Mouse (Mus musculus): ENCODE measurements around the gene Bax.
"Not testable (repeated sequence)": the region's sequence is repeated elsewhere in the genome, so short reads cannot be mapped to it uniquely, and the experiment has no call there.

Bax gene

DNA sequence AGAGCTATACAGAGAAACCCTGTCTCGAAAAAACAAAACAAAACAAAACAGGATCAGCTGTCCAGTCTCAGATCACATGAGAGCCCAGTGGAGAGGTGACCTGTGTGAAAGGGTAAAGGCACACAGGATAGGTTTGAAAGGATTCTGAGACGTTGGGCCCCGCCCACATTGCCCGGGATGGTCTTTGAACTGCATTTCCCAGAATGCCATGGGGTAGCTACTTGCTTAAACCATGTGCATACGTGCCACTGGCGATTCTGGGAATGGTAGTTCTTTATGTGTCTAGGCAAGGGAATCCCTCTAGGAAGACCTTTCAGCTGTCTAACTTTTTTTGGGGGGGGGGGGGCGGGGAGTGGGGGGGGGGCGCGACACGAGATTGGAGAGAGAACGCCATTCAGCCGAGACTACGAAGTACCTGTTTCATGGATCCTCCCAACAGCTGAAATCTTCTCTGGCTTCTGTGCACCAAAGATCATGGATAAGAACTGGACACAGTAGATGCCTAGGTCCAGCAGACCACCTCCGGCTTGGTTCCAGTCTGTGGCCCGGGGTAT is 14.8 kb upstream of the Bax start, which contains the start of gene Tulp2:
TSS of gene Tulp2 (plus strand) at position 504 of the 554 bp plus-strand sequence.
- DNase-seq (ENCODE audit: low spot score) = no peak

DNA sequence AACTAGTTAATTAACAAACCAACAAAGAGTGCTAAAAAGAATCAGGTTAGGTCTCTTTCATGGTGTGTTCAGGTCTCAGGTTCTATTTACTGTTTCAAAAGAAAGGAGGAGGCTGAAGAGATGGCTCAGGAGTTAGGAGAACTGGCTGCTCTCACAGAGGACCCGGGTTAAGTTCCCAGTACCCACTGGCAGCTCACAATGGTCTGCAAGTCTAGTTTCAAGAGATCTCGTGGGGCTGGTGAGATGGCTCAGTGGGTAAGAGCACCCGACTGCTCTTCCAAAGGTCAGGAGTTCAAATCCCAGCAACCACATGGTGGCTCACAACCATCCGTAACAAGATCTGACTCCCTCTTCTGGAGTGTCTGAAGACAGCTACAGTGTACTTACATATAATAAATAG is 13.6 kb upstream of the Bax start:
- DNase-seq (ENCODE audit: low spot score) = not testable (repeated sequence)

DNA sequence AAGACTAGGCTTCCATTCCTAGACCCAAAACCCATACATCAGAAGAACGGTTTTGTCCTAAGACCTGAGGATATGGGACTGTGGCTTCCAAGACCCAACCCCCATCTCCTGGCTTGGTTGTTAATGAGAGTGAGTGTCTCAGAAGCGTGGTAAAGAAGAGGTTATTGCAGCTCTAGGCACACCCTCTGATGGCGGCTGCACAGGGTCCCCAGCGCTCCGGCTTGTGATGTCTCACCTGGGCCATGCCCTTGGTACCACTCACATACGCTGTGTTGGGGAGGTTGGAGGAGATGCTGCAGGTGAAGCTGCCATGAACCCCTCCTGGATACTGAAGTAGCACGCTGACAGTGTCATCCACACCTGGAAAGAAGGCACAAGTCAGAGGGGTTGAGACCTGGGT is 12.1 kb upstream of the Bax start:
- DNase-seq (ENCODE audit: low spot score) = no peak

DNA sequence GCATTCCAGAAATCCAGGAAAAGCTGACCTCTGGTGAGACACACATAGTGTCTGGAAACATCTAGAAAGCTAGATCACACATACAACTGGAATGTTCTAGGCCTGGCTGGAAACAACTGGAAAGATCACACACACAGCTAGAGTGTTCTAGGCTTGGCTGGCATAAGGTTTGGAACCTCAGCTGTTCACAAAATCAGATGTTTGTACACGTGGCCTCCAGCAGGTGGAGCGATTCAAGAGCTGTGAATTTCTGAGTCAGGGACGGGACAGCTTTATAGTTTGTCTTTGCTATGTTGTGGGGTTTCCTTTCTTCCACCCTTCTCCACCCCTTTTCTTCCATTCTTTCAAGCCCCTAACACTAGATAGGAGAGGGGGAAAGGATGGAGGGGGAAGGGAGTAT is 10.3 kb upstream of the Bax start:
- DNase-seq (ENCODE audit: low spot score) = no peak

DNA sequence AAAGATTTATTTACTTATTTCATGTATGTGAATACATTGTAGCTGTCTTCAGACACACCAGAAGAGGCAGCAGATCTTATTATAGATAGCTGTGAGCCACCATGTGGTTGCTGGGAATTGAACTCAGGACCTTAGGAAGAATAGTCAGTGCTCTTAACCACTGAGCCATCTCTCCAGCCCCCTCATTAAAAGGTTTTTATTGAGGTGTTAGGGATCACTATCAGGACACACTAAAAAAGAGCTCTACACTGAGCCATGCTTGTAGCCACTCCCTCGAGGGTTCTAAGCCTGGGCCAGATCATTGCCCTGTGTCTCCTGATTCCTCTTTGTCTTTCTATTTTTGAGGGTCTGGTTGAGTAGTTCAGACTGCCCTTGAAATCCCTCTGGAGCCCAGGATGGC is 9.8 kb upstream of the Bax start:
- DNase-seq (ENCODE audit: low spot score) = no peak

DNA sequence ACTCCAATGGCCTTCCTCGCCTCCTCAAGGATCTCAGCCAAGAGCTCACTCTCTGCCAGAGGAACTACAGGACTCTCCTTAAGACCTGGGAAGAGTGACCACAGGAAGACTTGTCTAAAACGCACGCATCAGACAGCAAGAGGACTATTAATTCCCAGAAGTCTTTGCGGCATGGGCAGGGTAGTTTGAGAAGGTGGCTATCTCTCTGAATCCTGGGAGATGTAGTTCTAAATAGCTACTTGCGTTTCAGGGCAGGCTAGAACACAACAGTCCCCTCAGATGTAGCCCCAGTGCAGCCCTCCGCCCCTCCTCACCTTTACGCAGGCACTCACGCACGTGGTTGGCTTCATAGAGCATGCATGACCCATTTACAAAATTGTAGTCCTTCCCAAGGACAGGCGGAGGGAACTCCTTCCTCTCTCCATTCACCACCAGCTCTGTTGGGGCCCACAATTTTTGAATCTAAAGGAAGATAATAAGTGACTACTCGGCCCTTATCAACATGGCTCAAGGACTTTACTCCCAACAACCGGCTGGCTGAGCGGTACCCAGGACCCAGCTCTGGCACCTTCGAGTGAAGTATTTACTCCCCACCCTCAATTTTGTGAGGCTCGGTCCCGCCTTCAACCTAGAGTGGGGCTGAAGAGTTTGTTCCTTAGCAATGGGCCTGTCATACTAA is 8.7 kb upstream of the Bax start:
- DNase-seq (ENCODE audit: low spot score) = no peak

DNA sequence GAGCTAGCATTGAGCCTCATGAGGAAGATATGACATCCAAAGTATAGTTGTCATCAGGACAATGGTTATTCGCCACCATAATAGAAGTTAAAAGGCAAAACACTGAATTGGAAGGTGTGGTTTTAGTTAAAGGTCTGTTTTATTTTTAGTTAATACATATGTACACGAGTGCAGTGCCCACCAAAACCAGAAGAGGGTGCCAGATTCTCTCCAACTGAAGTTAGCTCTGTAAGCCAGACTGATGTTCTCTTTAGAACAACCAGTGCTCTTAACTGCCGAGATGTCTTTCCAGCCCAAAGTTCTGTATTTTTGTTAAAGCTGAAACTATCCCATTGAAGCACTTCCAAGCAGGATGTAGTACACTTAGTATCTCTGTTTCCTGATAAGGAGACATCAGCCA is 4.2 kb upstream of the Bax start:
- DNase-seq (ENCODE audit: low spot score) = peak; percentile 65

DNA sequence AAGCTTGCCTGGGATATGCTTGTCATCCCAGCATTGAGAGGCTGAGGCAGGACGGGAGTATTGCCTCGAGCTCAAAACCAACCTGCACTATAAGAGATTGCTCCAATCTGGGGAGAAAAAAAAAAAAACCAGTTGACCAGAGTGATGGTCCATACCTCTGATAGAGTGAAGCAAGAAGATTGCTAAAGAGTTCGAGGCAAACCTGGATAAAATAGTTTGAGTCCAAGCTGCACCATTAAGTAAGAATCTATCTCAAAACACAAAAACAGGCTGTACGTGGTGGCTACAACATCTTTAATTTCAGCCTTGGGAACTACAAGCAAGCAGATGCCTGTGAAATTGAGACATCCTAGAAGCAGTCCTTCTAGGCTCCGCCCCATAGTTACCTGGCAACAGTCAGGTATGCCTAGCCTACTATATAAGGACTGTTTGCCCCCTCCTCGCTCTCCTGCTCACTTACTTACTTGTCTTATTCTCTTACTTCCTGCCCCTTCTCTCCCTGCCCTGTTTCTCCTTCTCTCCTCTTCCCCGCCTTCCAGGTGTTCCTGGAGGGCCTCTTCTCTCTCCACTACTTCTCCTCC is 482 bp upstream of the Bax start:
- no peak for DNase-seq (ENCODE audit: low spot score)

DNA sequence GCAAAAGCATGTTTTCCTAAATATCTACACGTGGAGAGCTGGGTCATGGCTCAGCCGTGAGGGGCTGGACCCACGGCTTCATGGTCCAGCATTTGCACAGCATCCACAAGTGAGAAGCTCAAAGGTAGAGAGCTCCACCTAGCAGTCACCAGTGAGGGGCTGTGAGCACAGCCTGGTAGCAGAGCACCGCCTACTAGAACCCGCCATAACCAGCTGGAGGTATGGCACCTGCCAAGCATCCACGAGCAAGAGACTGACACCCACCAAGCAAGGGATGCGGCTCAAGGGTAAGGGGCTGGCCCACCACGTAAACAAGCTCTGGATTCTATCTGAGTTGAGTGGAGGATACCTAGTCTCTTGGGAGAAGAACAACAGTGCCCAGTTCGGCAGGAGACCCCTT is 1.1 kb downstream of the Bax start:
- no peak for DNase-seq (ENCODE audit: low spot score)

DNA sequence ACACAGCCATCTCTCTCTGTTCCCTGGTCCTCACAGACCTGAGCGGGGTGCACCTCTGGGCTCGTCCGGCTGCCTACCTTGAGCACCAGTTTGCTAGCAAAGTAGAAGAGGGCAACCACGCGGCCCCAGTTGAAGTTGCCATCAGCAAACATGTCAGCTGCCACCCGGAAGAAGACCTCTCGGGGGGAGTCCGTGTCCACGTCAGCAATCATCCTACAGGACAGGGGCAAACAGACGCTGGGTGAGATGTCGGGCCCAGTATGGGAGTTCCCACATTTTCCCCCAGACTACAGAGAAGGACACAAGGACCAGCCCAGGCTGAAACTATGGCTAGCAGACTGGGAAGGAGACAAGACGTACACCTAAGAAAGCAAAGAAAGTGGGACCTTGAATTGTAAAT is 1.6 kb downstream of the Bax start:
- no peak for DNase-seq (ENCODE audit: low spot score)

DNA sequence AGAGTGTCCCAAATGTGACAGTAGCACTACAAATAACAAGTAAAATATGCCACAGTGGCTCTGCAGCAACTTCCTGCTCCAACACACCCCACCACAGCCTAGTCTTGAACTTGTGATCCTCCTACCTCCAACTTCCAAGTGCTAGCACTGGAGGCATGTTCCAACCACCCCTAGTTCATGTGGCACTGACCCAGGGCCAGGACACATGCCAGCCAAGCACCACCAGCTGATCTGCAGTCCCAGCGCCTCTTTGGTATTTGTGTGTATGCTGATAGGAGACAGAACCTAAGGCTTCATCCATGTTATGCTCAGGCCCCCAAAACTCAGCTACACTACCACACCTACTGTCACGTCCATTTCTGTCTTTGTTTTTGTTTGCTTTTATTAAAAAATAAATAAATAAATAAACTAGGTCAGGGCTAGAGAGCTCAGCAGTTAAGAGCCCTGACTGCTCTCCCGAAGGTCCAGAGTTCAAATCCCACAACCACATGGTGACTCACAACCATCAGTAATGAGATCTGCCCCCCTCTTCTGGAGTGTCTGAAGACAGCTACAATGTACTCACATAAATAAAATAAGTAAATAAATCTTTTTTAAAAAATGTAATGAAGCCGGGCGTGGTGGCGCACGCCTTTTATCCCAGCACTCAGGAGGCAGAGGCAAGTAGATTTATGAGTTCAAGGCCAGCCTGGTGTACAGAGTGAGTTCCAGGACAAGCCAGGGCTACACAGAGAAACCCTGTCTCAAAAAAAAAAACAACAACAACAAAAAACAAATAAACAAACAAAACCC is 2.5 kb downstream of the Bax start:
- DNase-seq (ENCODE audit: low spot score) = no peak

DNA sequence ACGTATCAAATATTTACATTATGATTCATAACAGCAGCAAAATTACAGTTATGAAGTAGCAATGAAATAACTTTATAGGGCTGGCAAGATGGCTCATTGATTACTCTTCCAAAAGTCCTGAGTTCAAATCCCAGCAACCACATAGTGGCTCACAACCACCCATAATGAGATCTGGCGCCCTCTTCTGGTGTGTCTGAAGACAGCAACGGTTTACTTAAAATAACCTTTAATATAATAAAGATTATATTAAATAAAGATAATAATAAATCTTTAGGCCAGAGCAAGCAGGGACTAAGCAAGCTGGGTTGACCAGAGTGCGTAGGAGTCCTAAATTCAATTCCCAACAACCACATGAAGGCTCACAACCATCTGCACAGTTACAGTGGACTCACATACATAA is 3.8 kb downstream of the Bax start:
- DNase-seq (ENCODE audit: low spot score) = not testable (repeated sequence)

DNA sequence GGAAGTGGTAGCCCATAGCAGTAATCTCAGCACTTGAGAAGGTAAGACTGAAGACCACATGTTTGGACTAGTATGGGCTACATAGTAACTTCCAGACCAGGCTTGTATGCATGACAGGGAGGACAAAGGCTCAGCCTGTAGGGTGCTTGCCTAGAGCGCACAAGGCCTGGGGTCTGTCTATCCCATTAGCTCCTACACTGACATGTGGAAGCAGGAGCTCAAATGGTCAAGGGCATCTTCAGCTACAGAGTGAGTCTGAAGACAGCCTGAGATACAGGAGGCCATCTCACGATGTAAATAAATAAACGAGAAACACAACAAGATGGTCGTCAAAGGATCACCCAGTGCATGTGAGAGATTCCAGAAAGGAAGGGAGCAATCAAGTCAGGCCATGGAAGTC is 4.4 kb downstream of the Bax start:
- DNase-seq (ENCODE audit: low spot score) = no peak

DNA sequence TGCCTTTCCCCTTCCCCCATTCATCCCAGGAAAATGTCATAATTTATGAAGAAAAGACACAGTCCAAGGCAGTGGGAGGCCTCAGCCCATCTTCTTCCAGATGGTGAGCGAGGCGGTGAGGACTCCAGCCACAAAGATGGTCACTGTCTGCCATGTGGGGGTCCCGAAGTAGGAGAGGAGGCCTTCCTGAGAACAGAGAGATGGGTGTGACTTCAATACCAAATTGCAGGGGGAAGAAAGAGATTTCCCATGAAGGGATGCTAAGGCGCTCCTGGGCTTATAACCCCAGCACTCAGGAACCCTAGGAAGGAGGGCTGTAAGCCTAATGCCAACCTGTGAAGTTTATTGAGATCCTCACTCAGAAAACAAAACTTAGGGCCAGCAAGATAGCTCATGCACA is 4.9 kb downstream of the Bax start:
- no peak for DNase-seq (ENCODE audit: low spot score)

DNA sequence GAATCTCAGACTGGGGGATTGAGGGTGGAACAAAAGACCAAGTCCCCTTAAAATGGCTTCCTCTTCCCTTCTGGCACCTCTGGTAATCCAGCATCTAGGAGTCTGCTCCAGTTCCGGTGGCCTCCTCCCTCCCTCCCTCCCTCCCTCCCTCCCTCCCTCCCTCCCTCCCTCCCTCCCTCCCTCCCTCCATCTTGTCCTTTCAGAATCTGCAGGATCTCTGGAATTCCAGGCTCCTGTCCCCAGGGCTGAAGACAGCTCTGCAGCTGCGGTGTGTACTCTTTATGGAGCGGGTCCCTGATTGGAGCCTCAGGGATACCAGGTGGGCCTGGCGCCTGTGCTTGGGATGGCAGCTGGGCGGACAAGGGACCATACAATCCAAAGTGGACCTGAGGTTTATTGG is 5.4 kb downstream of the Bax start:
- DNase-seq (ENCODE audit: low spot score) = no peak

DNA sequence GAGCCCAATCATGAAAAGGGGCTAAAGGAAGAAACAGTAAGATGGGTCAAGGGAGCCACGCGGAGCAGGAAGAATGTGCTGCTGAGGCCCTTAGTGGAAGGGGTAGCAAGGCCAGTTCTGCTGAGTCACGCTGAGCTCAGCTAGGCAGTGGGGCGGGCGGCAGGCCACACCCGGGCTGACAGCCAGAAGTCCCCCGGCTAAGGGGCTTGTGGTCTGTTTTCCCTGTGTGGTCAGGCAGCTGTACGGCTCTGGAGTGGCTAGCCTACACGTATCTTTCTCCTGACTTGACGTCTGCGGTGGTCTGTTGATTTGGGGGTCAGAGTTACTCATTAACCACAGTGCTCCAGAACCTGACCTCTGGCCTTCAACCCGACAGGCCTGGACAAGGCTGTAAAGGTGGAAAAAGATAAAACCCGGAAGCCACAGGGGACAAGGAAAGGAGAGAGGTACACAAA is 5.8 kb downstream of the Bax start:
- DNase-seq (ENCODE audit: low spot score) = no peak

DNA sequence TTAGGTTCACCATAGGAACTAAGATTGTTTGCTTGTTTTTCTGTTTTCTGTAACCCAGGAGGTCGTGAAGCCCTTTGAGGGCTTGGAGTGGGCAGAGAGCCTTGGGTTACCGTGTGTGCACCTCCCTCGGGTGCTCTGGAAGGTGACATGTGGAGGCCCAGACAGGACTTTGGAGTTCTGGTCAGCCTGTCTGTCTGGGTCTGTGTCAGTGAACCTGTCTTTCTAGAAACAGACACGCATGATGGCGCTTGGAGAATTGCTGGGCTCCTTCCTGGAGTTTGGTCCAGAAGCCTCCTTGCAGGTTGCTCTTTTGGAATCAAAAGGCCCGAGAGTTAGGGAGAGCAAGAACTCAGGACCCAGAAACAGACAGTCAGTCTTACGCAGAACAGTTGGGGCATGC is 6.3 kb downstream of the Bax start:
- no peak for DNase-seq (ENCODE audit: low spot score)

DNA sequence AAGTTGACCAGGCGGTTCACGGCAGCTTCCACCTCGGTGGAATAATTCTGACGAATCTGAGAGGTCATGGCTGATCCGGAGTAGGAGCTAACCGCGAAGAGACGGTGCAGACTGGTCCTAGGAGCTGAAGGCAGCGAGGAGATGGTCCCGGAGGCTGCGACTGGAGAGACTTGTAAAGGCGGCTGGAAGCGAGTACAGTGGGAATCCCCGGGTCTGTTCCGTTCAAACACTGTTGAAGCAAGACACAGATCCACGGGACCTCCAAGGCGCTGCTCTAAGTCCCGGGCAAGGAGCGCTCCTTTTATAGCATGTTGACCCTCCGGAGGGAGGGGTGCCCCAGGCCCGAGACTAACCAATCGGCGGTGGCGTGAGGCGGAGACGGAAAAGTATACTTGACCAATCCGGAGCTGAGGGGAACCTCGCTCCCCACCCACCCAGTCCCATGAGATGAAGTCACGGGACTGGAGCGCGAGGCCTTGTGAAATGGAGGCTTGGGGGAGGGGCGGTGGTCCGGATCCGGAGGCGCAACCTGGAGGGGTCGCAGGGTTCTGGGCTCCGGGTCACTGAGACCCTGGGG is 7.0 kb downstream of the Bax start, which contains the start of gene Ftl1:
TSS of gene Ftl1 (minus strand) at position 321 of the 577 bp plus-strand sequence.
- DNase-seq (ENCODE audit: low spot score) = peak; percentile 86

DNA sequence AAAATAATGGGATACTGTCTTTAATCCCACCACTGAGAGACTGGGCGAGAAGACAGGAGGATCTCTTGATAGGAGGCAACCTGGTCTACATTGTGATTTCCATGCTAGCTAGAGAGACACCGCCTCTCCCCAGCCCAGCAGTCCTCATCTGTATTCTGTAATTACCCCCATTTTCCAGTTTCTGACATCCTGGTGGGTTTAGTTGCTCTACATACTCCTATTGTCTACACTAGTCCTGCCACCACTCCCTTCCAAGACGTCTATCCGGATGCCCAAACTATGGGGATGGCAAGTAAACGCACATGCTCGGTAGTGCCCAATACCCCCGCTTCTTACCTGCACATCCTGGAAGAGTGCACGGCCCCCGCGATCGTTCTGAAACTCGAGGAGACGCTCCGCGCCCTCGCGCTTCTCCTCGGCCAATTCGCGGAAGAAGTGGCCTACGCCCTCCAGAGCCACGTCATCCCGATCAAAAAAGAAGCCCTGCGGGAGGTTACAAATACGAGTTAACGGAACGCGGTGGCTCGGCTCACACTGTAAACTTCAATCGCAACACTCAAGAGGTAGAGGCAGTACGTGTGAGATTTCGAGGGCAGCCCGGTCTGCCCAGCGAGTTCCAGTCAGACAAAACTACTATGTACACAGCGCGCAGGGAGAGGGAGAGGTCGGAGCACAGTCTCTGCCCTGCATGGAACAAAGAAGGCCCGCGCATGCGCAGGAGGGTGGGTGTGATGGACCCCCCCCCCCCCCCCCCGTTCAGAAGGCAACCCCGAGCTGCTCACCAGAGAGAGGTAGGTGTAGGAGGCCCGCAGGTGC is 7.7 kb downstream of the Bax start:
- DNase-seq (ENCODE audit: low spot score) = peak; percentile 66

DNA sequence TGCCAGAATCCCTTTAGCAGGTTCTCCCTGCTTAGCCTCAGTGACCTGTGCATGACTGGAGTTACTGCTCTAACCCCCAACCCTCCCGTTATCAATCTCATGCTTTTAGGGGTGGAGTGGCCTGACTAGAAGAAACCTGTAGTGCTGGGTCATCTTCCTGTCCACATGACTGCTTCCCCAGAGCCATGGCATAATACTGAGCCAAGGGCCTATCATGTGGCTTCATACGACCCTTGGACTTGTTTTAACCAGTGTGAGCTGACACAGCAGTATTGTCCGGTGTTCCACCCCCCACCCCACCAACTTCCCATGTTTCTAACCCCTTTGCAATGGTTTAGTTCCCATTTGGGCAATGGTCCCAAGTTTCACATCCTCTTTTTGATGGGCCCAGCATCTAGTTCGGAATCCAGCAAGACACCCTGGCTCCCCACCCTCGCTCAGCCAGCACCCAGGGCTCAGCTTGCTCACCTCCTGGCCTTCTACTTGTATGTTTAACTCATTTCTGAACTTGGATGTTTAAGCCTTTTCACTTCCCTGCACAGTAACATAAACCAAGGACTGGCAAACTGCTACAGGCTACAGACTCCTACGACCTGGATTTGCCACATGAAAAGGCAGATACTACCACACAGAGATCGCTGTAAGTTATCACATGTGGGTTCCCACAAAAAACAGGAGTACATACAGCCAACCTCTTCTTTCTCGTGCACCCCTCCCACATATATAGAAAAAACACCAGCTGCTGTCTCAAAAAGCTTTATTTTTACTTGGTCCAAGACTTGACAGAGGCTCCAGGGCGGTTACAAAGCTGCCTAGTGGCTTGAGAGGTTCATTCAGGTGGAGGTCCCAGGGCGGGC is 9.3 kb downstream of the Bax start:
- no peak for DNase-seq (ENCODE audit: low spot score)

DNA sequence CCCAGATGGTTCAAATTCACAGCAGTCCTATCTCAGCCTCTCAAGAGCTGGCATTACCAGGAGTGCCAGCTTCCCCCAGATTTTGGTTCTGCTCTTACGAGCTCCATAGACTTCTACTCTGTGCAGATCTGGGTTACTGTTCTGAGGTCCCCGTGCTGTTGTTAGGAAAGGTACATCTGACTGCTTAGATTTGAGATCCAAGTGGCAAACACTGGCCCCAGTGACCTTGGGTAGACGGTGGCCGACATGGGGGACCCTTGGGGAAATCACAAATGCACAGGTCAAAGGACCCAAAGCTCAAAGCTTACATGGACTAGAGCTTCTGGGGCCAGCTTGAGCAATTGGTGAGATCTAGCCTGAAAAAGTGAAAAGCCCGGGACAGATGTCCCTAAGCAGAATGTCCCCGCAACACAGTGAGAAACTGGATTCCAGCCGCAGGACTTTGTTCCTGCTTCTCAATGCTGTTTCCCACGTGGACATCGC is 9.9 kb downstream of the Bax start:
- no peak for DNase-seq (ENCODE audit: low spot score)
